Mouse (Mus musculus) left cerebral cortex, postnatal 10 days (tissue): ENCODE measurements around the gene March4. TPM values are rescaled to one million over a fixed set of nuclear protein-coding genes. Genes with fewer than 3 reads are reported as not detected.
A peak's percentile ranks its signal among the peaks of the same experiment; 100 is the strongest.

Experiments used
- DNase-seq, 2 experiments: peaks; one replicate each; pipeline ENCODE4 v3.0.0; 2021 to 2022; ENCODE audit warnings: low spot score in 2 of 2, mixed read lengths in 1 of 2; ENCODE audit errors: extremely low spot score in 1 of 2
- intact Hi-C: fragments of 180-260 bp; cut with DNase I; formaldehyde crosslinking; loops from one replicate; pipeline ENCODE4 v1.15.1; 2025
- total RNA-seq, 2 experiments: library from RNA; stranded (reverse); gene quantifications; 2 replicates each; pipeline ENCODE4 v1.2.3; 2021

Gene March4
- 10 to 100 TPM; 47.6 to 50.1 TPM for total RNA-seq

DNA sequence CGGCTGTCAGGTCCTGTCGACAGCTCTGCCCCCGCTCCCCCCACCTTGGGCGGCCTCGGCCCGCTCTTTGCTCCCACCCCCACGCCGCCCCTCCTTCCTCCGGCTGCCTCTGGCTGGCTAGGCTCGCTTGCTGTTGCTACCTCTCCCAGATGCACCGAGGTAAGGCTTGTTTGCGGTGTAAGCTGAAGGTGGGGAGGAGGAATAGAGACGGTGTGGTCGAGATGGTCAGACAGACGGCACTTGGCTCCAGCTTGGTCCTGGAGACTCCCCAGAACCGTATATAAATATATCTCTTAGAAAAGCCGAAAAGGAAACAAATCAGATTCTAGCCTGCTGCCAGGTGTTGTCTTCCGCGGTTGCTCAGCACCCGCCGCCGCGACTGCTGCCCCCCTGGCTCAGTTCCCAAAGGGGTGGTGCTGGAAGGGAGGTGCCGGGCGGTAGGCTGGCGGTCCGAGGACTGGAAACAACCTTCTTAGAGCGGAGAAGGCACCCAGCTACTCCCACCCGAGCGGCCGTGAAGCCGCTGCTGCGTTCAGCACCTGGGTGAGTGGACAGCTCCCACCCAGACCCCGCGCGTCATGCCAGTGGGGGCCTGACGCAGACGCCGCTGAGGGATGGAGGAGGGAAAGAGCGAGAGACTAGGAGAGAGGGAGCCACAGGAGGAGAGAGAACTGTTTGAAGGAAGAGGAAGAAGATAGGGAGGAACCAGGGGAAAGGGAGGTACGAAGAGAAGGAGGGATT, at the start of gene March4:
March4 (minus strand) TSS at position 320 of the 741 bp plus-strand sequence.
- intact Hi-C loops: loop anchor here (5.0 kb wide), 2 partner anchors 36 to 229 kb away; partner anchors contain the start of gene Xrcc5

DNA sequence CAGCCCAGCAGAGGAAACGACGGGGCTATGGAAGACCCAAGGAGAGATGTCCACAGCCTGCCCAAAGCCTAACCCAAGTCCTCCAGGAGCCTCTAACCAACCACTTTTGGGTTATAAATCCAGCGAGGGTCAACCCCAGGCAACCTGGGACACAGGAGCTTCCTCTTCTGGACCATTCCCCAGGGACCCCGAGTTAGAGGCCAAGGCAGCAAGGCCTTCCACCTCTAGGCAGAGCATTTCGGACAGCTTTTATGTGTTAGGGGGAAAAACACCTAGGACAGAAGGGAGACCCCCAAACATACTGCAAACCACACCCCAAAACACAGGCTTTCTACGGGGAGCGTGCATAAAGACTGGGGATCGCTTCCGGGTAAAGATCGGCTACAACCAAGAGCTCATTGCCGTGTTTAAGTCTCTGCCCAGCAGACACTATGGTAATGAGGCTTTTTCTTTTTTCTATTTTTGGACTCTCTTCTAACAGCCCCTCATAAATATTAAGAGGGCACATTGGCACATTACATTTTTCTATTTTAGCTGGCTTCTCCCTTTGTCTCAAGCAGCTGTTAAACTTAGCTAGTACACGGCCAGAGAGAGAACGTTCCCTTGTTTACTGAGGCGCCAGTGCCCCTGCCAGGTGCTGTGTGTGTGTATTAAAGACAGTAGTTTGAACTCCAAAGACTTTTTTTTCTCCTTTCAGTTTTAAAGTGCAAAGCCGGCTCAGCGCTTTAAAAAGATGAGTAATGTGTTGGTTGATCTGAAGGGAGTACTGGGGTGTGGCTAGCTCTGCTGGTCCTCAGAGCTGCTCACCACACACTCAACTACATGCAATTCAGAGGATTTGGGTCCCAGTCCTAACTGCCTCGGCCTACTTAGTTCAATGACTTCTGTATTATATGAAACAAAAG, 49.5 kb upstream of the March4 start:
- DNase-seq: no peak
- intact Hi-C loops: no loop called here

More for the DNA sequence above, at the start of gene March4:
- peak; percentile 72 to 86 for DNase-seq

- no peak for DNase-seq
- intact Hi-C loops: no loop called here
Measured at GRCm38 (mm10) chr1:72583906-72584305, 47.2 kb upstream of the March4 start.

DNA sequence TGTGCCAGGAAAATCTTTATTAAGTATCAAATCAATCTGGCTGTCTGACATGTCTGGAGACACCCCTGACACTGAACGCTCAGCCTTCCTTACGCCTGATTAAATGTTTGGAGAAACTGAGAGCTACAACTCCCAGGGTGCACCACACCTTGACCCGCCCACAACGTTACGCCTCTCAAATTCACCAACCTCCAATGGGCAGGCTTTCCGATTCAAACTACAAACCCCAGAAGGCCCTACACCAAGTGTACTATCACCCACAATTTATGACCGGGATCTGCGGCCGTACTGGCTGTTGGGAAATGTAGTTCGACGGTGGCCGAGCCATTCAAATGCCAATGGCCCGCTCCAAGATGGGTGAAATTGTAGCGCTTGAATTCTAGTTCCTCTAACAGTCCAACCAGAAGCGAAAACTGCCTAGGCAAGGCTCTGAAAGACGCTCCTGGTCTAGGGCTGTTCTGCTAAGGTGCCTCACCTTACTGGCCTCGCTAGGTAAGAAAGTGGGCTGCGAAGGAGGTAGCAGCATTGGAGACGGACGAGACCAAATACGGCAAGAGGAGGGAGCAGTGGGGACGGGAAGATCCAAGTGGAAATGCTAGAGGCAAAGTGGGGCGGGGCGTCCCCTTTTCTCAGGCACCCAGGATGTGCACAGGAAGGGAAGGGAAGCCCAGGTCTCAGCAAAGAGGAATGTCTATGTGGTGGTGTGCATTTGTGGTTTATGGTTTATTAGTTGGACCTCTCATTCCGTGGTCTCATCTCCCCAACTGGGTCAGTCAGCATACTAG, 46.4 kb upstream of the March4 start, which contains the start of gene Smarcal1:
Smarcal1 (plus strand) TSS at position 305 of the 785 bp plus-strand sequence.
- peak; percentile 94 to 98 for DNase-seq
- intact Hi-C loops: no loop called here

GRCm38 (mm10) chr1:72578806-72579205, 42.1 kb upstream of the March4 start:
- intact Hi-C loops: loop anchor here (5.0 kb wide), 1 partner anchor 267 kb away; no protein-coding TSS in a partner anchor
- peak in 1 of 2 experiments; percentile 29 for DNase-seq

- peak in 1 of 2 experiments; percentile 20 for DNase-seq
Measured at GRCm38 (mm10) chr1:72578351-72578750, 41.6 kb upstream of the March4 start.

DNA sequence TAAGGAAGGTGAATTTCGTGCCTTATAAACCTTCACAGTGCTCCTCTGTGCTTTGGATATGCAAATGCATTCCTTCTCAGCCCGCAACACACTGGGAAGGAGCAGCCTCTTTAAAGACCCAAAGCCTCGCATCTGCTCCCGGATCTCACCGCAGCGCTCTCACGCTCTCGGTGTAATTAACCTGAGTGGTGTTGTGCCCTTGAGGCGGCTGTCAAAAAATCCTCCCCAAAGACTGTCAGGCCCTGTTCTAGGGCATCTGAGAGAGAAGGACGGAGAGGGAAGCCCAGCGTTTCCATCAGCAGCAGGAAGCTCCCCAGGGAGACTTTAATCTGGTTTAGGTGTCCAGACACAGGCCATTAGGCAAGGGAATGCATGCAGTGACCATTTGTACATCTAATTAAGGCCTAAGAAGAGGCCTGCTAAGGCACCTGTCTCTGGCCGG, 40.8 kb upstream of the March4 start:
- intact Hi-C loops: loop anchor here (5.0 kb wide), 1 partner anchor 265 kb away; no protein-coding TSS in a partner anchor
- no peak for DNase-seq

More at GRCm38 (mm10) chr1:72578351-72578750, 41.6 kb upstream of the March4 start:
- intact Hi-C loops: loop anchor here (5.0 kb wide), 1 partner anchor 266 kb away; no protein-coding TSS in a partner anchor

- intact Hi-C loops: loop anchor here (5.0 kb wide), 1 partner anchor 263 kb away; no protein-coding TSS in a partner anchor
- no peak for DNase-seq
Measured at GRCm38 (mm10) chr1:72575121-72575520, 38.4 kb upstream of the March4 start.

GRCm38 (mm10) chr1:72574608-72575007, 37.9 kb upstream of the March4 start:
- no peak for DNase-seq
- intact Hi-C loops: loop anchor here (5.0 kb wide), 2 partner anchors 37 to 262 kb away; partner anchors contain the start of gene March4

DNA sequence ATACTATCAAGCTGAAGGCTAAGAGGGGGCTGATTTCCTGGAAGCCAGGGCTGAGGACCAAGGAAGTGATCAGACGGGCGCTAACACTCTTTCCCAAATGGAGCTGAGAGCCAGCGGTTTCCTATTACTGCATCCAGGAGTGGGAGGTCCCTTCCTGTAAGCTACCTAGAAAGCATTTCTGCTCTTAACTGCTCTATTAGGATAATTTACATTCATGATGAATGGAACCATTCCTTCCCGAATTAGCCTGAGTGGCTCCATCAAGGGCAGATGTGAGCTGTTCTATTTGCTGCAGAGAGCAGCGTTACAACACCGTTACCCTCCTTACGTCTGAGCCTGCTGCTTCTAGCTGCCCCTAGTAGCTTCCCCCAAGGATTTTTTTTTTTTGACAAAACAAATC, 37.3 kb upstream of the March4 start:
- intact Hi-C loops: loop anchor here (5.0 kb wide), 1 partner anchor 37 kb away; the partner anchor contains the start of gene March4
- DNase-seq: no peak

GRCm38 (mm10) chr1:72568725-72569124, 32.0 kb upstream of the March4 start:
- DNase-seq: no peak
- intact Hi-C loops: no loop called here

DNA sequence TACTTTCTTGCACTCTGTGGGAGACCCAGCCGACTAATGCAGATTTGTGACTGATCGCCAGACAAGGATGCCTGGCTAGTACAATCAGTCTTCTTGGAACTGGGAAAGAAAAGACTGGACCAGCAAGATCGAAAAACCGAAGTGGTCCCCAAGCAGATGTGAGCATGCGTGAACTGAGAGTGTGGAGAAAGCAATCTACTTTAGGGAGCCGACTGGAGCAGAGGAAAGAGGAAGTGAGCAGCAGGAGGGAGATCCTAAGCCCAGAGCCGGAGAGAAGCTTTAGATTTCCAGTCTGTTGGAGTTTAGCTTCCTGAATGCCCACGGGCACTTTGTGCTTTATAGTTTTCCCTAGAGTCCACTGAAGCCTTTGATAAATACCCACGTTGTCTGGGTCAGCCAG, 30.3 kb upstream of the March4 start:
- intact Hi-C loops: no loop called here
- no peak for DNase-seq

DNA sequence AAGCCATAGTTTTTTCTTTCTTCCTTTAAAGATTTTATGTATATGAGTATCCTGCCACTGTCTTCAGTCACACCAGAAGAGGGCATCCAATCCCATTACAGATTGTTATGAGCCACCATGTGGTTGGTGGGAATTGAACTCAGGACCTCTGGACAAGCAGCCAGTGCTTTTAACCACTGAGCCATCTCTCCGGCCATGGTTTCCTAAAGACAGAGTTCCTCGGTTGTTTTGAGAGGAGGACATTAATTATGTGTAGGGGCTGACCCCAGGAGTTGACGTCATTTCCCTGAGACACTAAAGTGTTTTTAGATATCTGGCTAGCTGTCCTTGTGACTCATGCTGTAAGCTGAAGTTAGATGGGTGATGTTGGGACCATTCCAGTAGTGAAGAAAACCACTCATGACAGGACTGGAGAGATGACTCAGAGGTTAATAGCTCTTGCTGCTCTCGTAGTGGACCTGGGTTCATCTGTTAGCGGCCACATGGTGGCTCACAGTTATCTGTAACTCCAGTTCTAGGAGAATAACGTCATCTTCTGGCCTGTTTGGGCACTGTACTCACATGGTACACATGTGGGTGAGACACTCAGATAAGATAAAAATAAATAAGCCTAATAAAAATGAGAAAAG, 27.7 kb upstream of the March4 start:
- intact Hi-C loops: no loop called here
- no peak for DNase-seq

DNA sequence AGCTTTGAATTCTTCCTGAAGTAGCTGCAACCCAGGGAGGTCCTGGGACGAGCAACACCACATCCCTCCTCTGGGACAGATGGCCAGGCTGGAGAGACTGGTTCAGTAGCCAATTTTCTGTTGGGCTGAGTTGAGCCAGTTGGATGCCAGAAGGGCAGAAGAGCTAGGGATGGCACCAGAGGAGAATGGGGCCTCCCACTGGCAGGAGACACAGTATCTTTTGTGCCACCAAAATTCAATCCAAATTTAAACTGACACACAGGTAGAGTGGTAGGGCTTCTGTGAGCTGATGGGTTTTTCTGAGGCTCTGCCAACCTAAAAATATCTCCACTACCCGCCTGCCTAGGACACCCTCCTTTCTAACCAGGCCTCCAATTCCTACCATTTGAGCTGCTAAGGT, 21.9 kb upstream of the March4 start:
- no peak for DNase-seq
- intact Hi-C loops: no loop called here

GRCm38 (mm10) chr1:72556471-72556870, 19.7 kb upstream of the March4 start:
- DNase-seq: no peak
- intact Hi-C loops: no loop called here

DNA sequence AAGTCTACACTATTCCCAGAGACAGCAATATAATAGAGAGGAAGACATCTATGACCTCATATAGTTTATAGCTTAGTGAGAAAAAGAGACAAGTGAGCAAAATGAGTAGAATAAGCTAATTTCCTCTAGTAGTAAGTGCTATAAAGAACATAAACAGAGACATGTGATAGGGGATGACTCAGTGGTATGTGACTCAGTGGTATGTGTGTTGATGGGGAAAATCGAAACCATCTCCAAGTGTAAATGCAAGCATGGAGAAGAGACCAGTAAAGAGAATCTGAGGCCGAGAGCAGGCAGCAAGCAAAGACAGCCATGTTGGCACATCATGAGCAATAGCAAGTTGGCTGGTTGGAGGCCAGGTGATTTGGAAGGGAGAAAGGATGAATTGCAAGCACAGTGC, 13.6 kb upstream of the March4 start:
- intact Hi-C loops: no loop called here
- DNase-seq: no peak

DNA sequence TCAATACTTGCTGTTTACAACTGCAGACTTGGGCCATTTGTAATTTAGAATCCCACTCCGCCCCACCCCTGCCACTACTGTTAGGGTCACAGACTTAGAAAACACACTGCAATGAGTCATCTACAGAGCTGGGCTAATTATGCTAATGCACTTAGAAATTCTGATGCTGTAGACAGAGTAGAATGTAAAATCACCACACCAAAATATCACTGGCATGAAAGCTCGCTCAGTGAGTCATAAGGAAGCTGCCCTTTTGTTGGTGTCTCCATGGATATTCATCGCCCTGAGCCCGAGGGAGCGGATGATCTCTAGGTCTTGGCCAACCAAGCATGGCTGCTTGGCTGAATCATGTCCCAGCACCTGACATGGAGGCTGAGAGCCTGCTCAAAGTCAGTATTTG, 1.5 kb upstream of the March4 start:
- DNase-seq: no peak
- intact Hi-C loops: loop anchor here (5.0 kb wide), 2 partner anchors 34 to 231 kb away; partner anchors contain the start of gene Xrcc5
